Mouse (Mus musculus): ENCODE measurements around the gene Tmem33.

GRCm38 (mm10) chr5:67262964-67263363 is 2.6 kb downstream of the Tmem33 start:
- no peak for TF ChIP-seq CTCF (IDR thresholded peaks at IDR 0.05; ENCODE audit: insufficient read depth, low read length)
- no peak for TF ChIP-seq POLR2A (IDR thresholded peaks at IDR 0.05; ENCODE audit: borderline replicate concordance, extremely low read depth, low read depth, low read length)
